Mouse (Mus musculus): Measurements from ENCODE around the gene Col17a1. TPM values are rescaled to one million over a fixed set of nuclear protein-coding genes. Genes with fewer than 3 reads are reported as not detected.

Gene Col17a1
- polyA plus RNA-seq, 1 experiment from 2014 or later, result 1.1 TPM

DNA sequence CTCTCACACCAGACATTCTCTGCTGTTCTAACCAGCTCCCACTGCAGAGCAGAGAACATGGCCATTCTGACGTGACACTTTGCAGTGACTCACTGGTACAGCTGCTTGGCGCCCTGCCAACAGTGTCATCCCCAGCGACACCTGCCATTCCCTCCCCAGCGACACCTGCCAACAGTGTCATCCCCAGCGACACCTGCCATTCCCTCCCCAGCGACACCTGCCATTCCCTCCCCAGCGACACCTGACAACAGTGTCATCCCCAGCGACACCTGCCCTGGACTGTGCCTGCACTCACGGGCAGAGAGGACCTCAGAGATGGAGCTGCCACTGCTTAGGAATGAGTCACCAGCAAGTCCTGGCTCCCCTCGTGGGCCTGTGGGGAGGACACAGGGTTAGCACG, 37.0 kb downstream of the Col17a1 start:
- Histone ChIP-seq H3K27ac (ENCODE audit: low read depth) (no peak overlapping the region), H3K9ac (ENCODE audit: low read length) (no peak overlapping the region), H3K36me3 (ENCODE audit: control insufficient read depth, insufficient read depth, low read length) (no peaks in the 10 kb centered on the region), H3K4me1 (replicated peaks; ENCODE audit: control insufficient read depth, insufficient read depth, low read length) (peaks cover 9% of the 10 kb centered on the region), H3K4me2 (ENCODE audit: low read length) (no peak overlapping the region), H3K9me3 (ENCODE audit: control insufficient read depth, low read length) (no peaks in the 10 kb centered on the region), H3K27me3 (replicated peaks; ENCODE audit: control insufficient read depth, insufficient read depth, low read length) (no peaks in the 10 kb centered on the region), H3K4me3 (ENCODE audit: low read depth, low read length) (no peak overlapping the region)
- DNase-seq (ENCODE audit: low spot score) (no peak), ATAC-seq (replicated peaks; ENCODE audit: low FRiP score, low TSS enrichment, low read depth) (no peak)
- WGBS, result 71% methylated on average over 11 of the region's 11 CpGs

DNA sequence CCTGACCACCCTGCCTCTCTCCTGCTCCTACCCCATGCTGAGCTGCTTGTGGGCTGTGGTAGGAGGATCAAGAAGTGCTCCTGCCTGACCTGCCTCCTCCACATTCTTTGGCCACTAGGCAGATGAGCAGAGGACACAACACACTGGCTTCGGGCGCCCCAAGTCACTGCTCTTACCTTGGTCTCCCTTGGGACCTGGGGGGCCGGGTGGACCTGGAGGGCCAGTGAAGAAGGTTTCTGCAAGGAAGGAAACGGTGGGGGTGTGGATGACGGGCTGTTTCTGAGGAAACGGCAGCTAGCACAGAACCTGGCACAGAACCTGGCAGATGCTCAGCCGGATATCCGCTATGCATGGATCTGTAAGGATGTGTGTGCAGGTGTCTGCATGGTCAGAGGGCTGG, 38.7 kb downstream of the Col17a1 start:
- no peak for ATAC-seq (replicated peaks; ENCODE audit: low FRiP score, low TSS enrichment, low read depth)
- WGBS, result 82% methylated on average over 8 of the region's 8 CpGs

DNA sequence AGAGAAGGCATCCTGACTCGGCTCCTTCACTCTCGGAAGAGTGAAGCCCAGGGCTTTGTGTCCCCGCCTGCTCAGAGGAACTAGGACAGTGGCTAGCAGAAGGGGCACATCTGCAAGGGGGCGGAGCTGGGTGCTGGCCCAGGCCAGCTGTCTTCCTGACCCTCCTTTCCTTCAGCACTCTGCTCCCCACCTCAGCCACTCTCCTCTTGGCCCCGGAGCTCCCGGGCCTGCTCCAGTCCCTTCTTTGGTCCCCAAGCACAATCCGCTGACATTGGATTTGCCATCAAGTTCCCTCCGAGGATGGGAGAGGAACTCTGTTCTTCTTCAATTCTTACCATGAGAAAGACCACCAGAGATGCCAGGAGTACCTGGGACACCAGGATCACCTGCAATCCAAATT, 39.6 kb downstream of the Col17a1 start:
- H3K4me3 ChIP-seq (ENCODE audit: low read depth, low read length), result no peak overlapping the region
- H3K9me3 ChIP-seq (ENCODE audit: control insufficient read depth, low read length), result no peaks in the 10 kb centered on the region
- DNase-seq (ENCODE audit: low spot score), result no peak
- no peaks in the 10 kb centered on the region; the same call in 1 of the 2 replicates for H3K4me1 ChIP-seq (replicated peaks; ENCODE audit: control insufficient read depth, insufficient read depth, low read length)
- H3K9ac ChIP-seq (ENCODE audit: low read length), result no peak overlapping the region
- H3K36me3 ChIP-seq (ENCODE audit: control insufficient read depth, insufficient read depth, low read length), result peaks cover 10% of the 10 kb centered on the region; the same call in 1 of the 2 replicates
- H3K27ac ChIP-seq (ENCODE audit: low read depth), result no peak overlapping the region
- ATAC-seq (replicated peaks; ENCODE audit: low FRiP score, low TSS enrichment, low read depth), result no peak
- WGBS, result 62% methylated on average over 8 of the region's 8 CpGs
- no peak overlapping the region for H3K4me2 ChIP-seq (ENCODE audit: low read length)
- H3K27me3 ChIP-seq (replicated peaks; ENCODE audit: control insufficient read depth, insufficient read depth, low read length), result no peaks in the 10 kb centered on the region

More for the DNA sequence above, 38.7 kb downstream of the Col17a1 start:
- no peaks in the 10 kb centered on the region; the same call in 1 of the 2 replicates for H3K4me1 ChIP-seq (replicated peaks; ENCODE audit: control insufficient read depth, insufficient read depth, low read length)
- no peak overlapping the region for H3K4me2 ChIP-seq (ENCODE audit: low read length)
- H3K9me3 ChIP-seq (ENCODE audit: control insufficient read depth, low read length), result no peaks in the 10 kb centered on the region
- H3K9ac ChIP-seq (ENCODE audit: low read length), result no peak overlapping the region
- no peak overlapping the region for H3K4me3 ChIP-seq (ENCODE audit: low read depth, low read length)
- no peak for DNase-seq (ENCODE audit: low spot score)
- H3K27me3 ChIP-seq (replicated peaks; ENCODE audit: control insufficient read depth, insufficient read depth, low read length), result no peaks in the 10 kb centered on the region
- 0 out of 2 replicates have a peak, but pooled peaks cover 1% of the 10 kb centered on the region for H3K36me3 ChIP-seq (ENCODE audit: control insufficient read depth, insufficient read depth, low read length)
- no peak overlapping the region for H3K27ac ChIP-seq (ENCODE audit: low read depth)

DNA sequence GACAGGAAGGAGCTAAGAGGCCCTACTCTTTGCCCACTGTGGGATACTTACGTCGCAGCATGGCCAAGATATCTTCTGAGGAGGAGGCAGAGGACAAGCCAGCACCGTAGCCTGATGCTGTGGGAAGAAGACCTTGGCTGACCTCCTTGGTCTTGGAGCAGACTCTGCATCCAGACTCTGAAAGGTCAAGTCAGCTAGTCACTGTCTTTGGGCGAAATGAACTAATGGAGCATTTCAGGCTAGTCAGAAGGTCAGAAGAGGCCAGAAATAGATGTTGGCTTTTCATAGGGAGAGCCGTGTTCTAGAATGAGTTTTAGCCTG, 40.8 kb downstream of the Col17a1 start:
- WGBS, result 85% methylated on average over 5 of the region's 5 CpGs
- DNase-seq (ENCODE audit: low spot score) (no peak), ATAC-seq (replicated peaks; ENCODE audit: low FRiP score, low TSS enrichment, low read depth) (no peak)
- Histone ChIP-seq H3K36me3 (ENCODE audit: control insufficient read depth, insufficient read depth, low read length) (peaks cover 15% of the 10 kb centered on the region), H3K9ac (ENCODE audit: low read length) (no peak overlapping the region), H3K9me3 (ENCODE audit: control insufficient read depth, low read length) (no peaks in the 10 kb centered on the region), H3K4me1 (replicated peaks; ENCODE audit: control insufficient read depth, insufficient read depth, low read length) (no peaks in the 10 kb centered on the region; the same call in 1 of the 2 replicates), H3K27ac (ENCODE audit: low read depth) (no peak overlapping the region), H3K4me2 (ENCODE audit: low read length) (no peak overlapping the region), H3K4me3 (ENCODE audit: low read depth, low read length) (no peak overlapping the region), H3K27me3 (replicated peaks; ENCODE audit: control insufficient read depth, insufficient read depth, low read length) (no peaks in the 10 kb centered on the region)

DNA sequence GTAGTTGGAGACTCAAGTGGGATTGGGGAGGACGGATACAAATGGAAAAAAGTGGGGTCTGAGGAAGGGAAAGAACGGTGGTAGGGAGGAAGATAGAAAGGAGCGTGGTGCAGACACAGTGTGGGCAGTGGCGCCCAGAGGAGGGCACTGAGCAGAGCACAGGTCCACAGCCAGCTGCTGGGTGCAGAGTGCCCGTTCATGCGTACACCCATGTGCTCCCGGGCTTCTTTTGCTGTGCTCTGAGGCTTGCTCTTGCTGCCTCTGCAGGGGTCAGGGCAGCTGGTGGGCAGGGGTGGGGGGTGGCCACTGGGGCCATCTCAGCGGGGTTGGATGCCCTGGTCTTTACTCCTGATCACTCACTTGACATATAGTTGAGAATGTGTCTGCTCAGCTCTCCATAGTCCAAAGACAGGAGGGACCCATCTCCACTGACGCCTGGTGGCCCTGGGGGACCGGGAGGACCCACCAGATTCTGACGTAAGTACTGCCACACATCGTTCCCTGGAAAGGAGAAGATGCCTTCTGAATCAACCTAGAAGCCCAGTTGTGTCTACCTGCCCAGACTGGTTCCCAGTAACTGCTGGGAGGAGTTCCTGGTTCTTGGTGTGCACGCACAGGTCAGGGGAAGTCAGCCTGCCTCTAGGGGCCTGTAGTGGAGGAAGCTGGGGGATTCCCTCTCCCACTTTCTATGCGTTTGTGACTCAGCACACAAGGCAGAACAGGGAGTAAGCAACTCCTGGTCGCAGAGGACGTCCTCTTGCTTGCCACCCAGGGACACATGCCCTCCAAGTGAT, 41.3 kb downstream of the Col17a1 start:
- no peaks in the 10 kb centered on the region for H3K4me1 ChIP-seq (replicated peaks; ENCODE audit: control insufficient read depth, insufficient read depth, low read length)
- H3K4me2 ChIP-seq (ENCODE audit: low read length), result no peak overlapping the region
- H3K4me3 ChIP-seq (ENCODE audit: low read depth, low read length), result no peak overlapping the region
- DNase-seq (ENCODE audit: low spot score) (peak; percentile 46), ATAC-seq (replicated peaks; ENCODE audit: low FRiP score, low TSS enrichment, low read depth) (no peak)
- WGBS, result 92% methylated on average over 16 of the region's 16 CpGs
- H3K27me3 ChIP-seq (replicated peaks; ENCODE audit: control insufficient read depth, insufficient read depth, low read length), result no peaks in the 10 kb centered on the region
- H3K27ac ChIP-seq (ENCODE audit: low read depth), result no peak overlapping the region
- no peaks in the 10 kb centered on the region for H3K9me3 ChIP-seq (ENCODE audit: control insufficient read depth, low read length)
- peaks cover 15% of the 10 kb centered on the region for H3K36me3 ChIP-seq (ENCODE audit: control insufficient read depth, insufficient read depth, low read length)
- no peak overlapping the region for H3K9ac ChIP-seq (ENCODE audit: low read length)

DNA sequence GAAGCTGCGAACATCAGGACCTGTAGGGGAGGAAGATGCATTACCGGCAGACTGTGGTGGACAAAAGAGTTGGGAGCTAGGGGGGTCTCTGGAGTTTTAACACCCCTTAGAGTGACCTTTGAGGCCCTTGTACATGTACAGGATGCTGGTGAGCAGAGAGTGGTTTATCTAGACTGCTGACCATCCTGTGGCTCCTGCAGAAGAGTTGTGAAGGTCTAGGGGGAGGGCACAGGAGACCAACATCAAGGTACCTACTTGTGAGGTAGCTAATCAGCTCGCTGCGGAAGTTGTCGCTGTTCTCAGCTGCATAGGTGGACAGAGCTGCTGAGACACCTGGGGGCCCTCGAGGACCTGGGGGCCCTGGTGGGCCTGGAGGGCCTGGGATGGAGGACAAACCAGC, 42.8 kb downstream of the Col17a1 start:
- no peak for ATAC-seq (replicated peaks; ENCODE audit: low FRiP score, low TSS enrichment, low read depth)
- no peak overlapping the region for H3K4me3 ChIP-seq (ENCODE audit: low read depth, low read length)
- no peak overlapping the region for H3K27ac ChIP-seq (ENCODE audit: low read depth)
- H3K4me1 ChIP-seq (replicated peaks; ENCODE audit: control insufficient read depth, insufficient read depth, low read length), result no peaks in the 10 kb centered on the region
- 91% methylated on average over 6 of the region's 6 CpGs for WGBS
- no peaks in the 10 kb centered on the region for H3K9me3 ChIP-seq (ENCODE audit: control insufficient read depth, low read length)
- H3K9ac ChIP-seq (ENCODE audit: low read length), result no peak overlapping the region
- H3K36me3 ChIP-seq (ENCODE audit: control insufficient read depth, insufficient read depth, low read length), result peaks cover 16% of the 10 kb centered on the region
- no peaks in the 10 kb centered on the region for H3K27me3 ChIP-seq (replicated peaks; ENCODE audit: control insufficient read depth, insufficient read depth, low read length)
- H3K4me2 ChIP-seq (ENCODE audit: low read length), result no peak overlapping the region
- DNase-seq (ENCODE audit: low spot score), result peak; percentile 51

DNA sequence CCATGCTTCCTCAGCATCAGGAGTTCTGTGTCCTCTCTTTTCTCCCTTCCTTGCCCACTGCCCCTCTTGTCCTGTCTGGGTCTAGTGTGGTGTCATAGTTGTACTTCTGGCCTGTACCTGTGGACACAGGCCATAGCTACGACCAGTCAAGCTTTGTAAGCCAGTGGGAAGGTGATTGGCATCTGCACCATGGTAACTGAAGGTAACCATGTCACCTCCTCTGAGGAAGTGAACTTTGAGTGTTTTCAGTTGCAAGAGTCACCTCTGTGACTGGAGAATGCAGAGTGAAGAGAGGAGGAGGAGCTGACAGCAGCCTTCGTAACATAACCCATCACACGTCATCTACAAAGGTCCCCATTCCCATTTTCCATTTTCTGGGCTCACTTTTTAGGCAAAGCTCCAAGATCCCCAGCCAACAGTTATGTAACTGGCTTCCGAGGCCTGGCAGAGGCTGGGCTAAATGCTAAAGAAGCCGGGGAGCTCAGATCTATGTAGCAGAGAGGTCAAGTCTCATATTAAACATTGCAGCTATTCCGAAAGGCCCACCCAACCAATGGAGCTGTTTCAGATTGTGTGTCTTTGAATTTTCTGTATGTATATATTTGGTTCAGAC, 45.3 kb downstream of the Col17a1 start:
- H3K36me3 ChIP-seq (ENCODE audit: control insufficient read depth, insufficient read depth, low read length), result peaks cover 33% of the 10 kb centered on the region
- ATAC-seq (replicated peaks; ENCODE audit: low FRiP score, low TSS enrichment, low read depth) (no peak), DNase-seq (ENCODE audit: low spot score) (no peak)
- no peaks in the 10 kb centered on the region for H3K9me3 ChIP-seq (ENCODE audit: control insufficient read depth, low read length)
- no peak overlapping the region for H3K4me3 ChIP-seq (ENCODE audit: low read depth, low read length)
- H3K9ac ChIP-seq (ENCODE audit: low read length), result no peak overlapping the region
- H3K27ac ChIP-seq (ENCODE audit: low read depth), result no peak overlapping the region
- H3K4me2 ChIP-seq (ENCODE audit: low read length), result no peak overlapping the region
- no peaks in the 10 kb centered on the region for H3K27me3 ChIP-seq (replicated peaks; ENCODE audit: control insufficient read depth, insufficient read depth, low read length)
- no peaks in the 10 kb centered on the region for H3K4me1 ChIP-seq (replicated peaks; ENCODE audit: control insufficient read depth, insufficient read depth, low read length)
- 89% methylated on average over 6 of the region's 6 CpGs for WGBS

DNA sequence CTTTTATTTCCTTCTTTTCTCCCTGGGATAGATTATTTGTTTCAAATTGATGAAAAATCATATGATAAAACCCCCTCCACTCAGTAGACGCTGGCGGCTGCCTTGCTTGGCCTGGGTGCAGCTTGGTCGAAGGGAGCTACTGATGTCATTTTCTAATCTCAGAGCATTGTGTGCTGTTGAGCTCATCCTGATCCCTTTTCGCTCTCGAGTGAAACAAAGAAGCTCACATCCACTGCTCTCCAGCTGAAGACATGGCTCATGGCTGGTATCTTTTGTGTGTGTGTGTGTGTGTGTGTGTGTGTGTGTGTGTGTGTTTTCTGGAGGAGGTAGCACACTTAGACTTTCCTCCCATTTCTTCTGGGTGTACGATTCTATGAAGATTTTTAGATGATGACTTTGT, 46.3 kb downstream of the Col17a1 start:
- Histone ChIP-seq H3K4me2 (ENCODE audit: low read length) (no peak overlapping the region), H3K4me1 (replicated peaks; ENCODE audit: control insufficient read depth, insufficient read depth, low read length) (no peaks in the 10 kb centered on the region), H3K27ac (ENCODE audit: low read depth) (no peak overlapping the region), H3K9ac (ENCODE audit: low read length) (no peak overlapping the region), H3K27me3 (replicated peaks; ENCODE audit: control insufficient read depth, insufficient read depth, low read length) (no peaks in the 10 kb centered on the region), H3K9me3 (ENCODE audit: control insufficient read depth, low read length) (no peaks in the 10 kb centered on the region), H3K36me3 (ENCODE audit: control insufficient read depth, insufficient read depth, low read length) (peaks cover 43% of the 10 kb centered on the region), H3K4me3 (ENCODE audit: low read depth, low read length) (no peak overlapping the region)
- 73% methylated on average over 6 of the region's 6 CpGs for WGBS
- DNase-seq (ENCODE audit: low spot score) (no peak), ATAC-seq (replicated peaks; ENCODE audit: low FRiP score, low TSS enrichment, low read depth) (no peak)

DNA sequence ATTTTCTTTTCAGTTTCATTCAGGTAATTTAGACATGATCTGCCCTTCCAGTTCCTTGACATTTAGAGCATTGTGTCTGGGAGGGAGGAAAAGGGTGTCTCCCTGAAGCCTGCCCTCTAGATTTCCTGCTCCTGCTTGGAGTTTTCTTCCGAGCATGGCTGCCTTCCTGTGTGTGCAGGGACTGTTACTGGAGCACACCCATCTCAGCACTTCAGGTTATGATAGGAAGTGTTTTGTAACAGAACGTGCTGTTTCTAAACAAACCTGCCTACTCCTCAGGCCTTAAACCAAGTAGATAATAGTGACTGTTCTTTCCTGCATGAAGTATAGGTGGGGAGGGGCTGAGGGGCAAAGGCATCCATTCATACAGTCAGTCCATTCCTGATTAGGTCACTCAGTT, 48.0 kb downstream of the Col17a1 start:
- WGBS, result 47% methylated on average over 2 of the region's 2 CpGs
- no peak for ATAC-seq (replicated peaks; ENCODE audit: low FRiP score, low TSS enrichment, low read depth)
- Histone ChIP-seq H3K27me3 (replicated peaks; ENCODE audit: control insufficient read depth, insufficient read depth, low read length) (no peaks in the 10 kb centered on the region), H3K9ac (ENCODE audit: low read length) (no peak overlapping the region), H3K4me1 (replicated peaks; ENCODE audit: control insufficient read depth, insufficient read depth, low read length) (no peaks in the 10 kb centered on the region), H3K36me3 (ENCODE audit: control insufficient read depth, insufficient read depth, low read length) (peaks cover 60% of the 10 kb centered on the region), H3K27ac (ENCODE audit: low read depth) (no peak overlapping the region), H3K9me3 (ENCODE audit: control insufficient read depth, low read length) (no peaks in the 10 kb centered on the region), H3K4me2 (ENCODE audit: low read length) (no peak overlapping the region), H3K4me3 (ENCODE audit: low read depth, low read length) (no peak overlapping the region)
- DNase-seq (ENCODE audit: low spot score), result no peak

All from intestine, embryonic 14.5 days (tissue).